Mouse (Mus musculus): Measurements from ENCODE around the gene Foxp1.

DNA sequence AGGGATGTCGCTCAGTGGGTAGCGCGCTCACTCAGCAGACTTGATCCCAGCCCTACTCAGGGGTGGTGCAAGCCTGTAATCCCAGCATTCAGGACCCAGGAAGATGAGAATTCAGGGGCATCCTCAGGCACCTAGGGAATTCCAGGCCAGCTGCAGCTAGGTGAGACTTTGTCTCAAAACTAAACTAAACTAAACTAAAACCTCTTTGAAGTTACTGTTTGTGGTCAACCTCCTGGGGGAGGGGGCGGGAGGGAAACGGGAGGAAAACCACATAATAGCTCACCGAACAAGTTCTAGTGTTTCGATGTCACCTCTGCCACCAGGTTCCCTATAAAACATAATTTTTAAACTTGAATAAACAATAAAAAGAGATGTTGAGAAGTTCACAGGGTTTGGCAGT, 24.4 kb downstream of the Foxp1 start:
- TF ChIP-seq GATA1 (IDR thresholded peaks at IDR 0.05; ENCODE audit: borderline replicate concordance, low read length): no peak
- no peak for TF ChIP-seq FLI1 (IDR thresholded peaks at IDR 0.05; ENCODE audit: low read length)
